Mouse (Mus musculus) myocyte (in vitro differentiated cells): ENCODE data around the gene Ppp1cc. TPM values are rescaled to one million over a fixed set of nuclear protein-coding genes. Genes with fewer than 3 reads are reported as not detected.

Experiments
- H3K27me3 ChIP-seq: one replicate; pipeline ENCODE4 v1.6.1; 2011; ENCODE audit not compliant: control insufficient read depth, insufficient read depth, insufficient read length
- H3K36me3 ChIP-seq: one replicate; pipeline ENCODE4 v1.6.1; 2011; ENCODE audit not compliant: control insufficient read depth, insufficient read depth
- H3K4me2 ChIP-seq: one replicate; pipeline ENCODE4 v1.6.1; 2011; ENCODE audit warnings: low read depth, control low read depth
- H3K4me3 ChIP-seq: one replicate; pipeline ENCODE4 v1.5.1; 2011; ENCODE audit warnings: mild to moderate bottlenecking, control low read depth, moderate library complexity
- H3K79me2 ChIP-seq: one replicate; pipeline ENCODE4 v1.6.1; 2011; ENCODE audit not compliant: control insufficient read depth, insufficient read depth
- H3ac ChIP-seq: one replicate; pipeline ENCODE4 v1.6.1; 2011; ENCODE audit not compliant: control insufficient read depth, insufficient read length
- CEBPB ChIP-seq: IDR thresholded peaks from 2 replicates; pipeline ENCODE4 v1.6.1; 2011; ENCODE audit warnings: mild to moderate bottlenecking, moderate library complexity; ENCODE audit not compliant: poor library complexity, insufficient read depth, severe bottlenecking
- E2F4 ChIP-seq: IDR thresholded peaks from one replicate; pipeline ENCODE4 v1.6.1; 2011; ENCODE audit warnings: mild to moderate bottlenecking, control low read depth, moderate library complexity; ENCODE audit not compliant: insufficient read depth
- MAX ChIP-seq: IDR thresholded peaks from one replicate; pipeline ENCODE4 v1.6.1; 2011; ENCODE audit warnings: low read depth, mild to moderate bottlenecking, control low read depth
- MYOD1 ChIP-seq, 3 experiments: IDR thresholded peaks; one replicate each; pipeline ENCODE4 v1.6.1; 2011; ENCODE audit warnings: control low read depth in 2 of 3, low read depth in 2 of 3, mild to moderate bottlenecking in 2 of 3, moderate library complexity in 1 of 3; ENCODE audit not compliant: insufficient read length in 2 of 3, control insufficient read depth in 1 of 3
- MYOG ChIP-seq, 3 experiments: IDR thresholded peaks; one replicate each; pipeline ENCODE4 v1.6.1; 2011; ENCODE audit warnings: control low read depth in 2 of 3, low read depth in 2 of 3, mild to moderate bottlenecking in 2 of 3; ENCODE audit not compliant: insufficient read length in 2 of 3, control insufficient read depth in 1 of 3, insufficient read depth in 1 of 3
- POLR2A ChIP-seq: IDR thresholded peaks from one replicate; pipeline ENCODE4 v1.6.1; 2011; ENCODE audit warnings: low read depth, mild to moderate bottlenecking, control low read depth, moderate library complexity; ENCODE audit not compliant: insufficient read length
- POLR2AphosphoS2 ChIP-seq: IDR thresholded peaks from one replicate; pipeline ENCODE4 v1.6.1; 2011; ENCODE audit warnings: low read depth, control low read depth; ENCODE audit not compliant: insufficient read length
- REST ChIP-seq: IDR thresholded peaks from one replicate; pipeline ENCODE4 v1.6.1; 2011; ENCODE audit warnings: mild to moderate bottlenecking, control low read depth, moderate library complexity; ENCODE audit not compliant: insufficient read depth, insufficient read length
- SRF ChIP-seq: IDR thresholded peaks from one replicate; pipeline ENCODE4 v1.6.1; 2011; ENCODE audit warnings: low read depth; ENCODE audit not compliant: control insufficient read depth, insufficient read length
- TCF12 ChIP-seq: IDR thresholded peaks from one replicate; pipeline ENCODE4 v1.6.1; 2011; ENCODE audit warnings: mild to moderate bottlenecking, control low read depth; ENCODE audit not compliant: poor library complexity, insufficient read depth, severe bottlenecking
- TCF3 ChIP-seq: IDR thresholded peaks from one replicate; pipeline ENCODE4 v1.6.1; 2011; ENCODE audit warnings: low read depth, control low read depth; ENCODE audit not compliant: insufficient read length
- USF1 ChIP-seq: IDR thresholded peaks from one replicate; pipeline ENCODE4 v1.6.1; 2011; ENCODE audit warnings: low read depth, mild to moderate bottlenecking, control low read depth, moderate library complexity
- polyA plus RNA-seq: library from polyadenylated mRNA; unstranded; fragments of >200 nt; fragmentation: generic; extraction: Trizol; gene quantifications from one replicate; pipeline ENCODE4 v1.2.1, GENCODE M21; 2012; ENCODE audit warnings: missing spikeins

The Ppp1cc gene
- polyA plus RNA-seq, 1 experiment = 136 TPM

DNA sequence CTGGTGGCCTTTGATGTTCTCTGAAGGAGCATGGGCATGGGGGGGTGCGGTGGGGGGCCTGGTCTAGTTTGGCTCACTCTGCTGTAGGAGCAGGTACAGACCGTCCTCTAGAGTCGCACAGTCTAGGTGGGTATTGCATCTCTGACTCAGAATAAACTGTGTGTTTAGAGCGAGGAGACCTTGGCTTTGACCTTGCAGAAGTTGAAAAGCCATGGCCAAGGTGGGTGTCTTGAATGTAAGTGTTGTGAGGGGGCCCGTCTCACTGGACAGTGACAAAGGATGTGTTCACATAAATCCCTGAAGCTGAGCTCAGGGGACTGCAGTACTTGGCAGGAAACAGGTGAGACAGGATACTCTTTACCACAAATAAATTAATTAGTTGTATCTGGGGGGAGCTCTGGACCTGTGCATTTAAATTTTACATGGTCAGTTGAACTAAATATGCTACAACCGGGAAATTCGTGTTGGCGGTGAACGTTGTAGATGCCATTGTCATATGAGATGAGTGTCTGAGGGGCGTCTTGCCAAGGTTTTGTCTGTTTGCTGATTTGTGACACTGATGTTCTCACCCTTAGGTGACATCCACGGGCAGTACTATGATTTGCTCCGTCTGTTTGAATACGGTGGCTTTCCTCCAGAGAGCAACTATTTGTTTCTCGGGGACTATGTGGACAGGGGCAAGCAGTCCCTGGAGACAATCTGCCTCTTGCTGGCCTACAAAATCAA is 10.4 kb downstream of the Ppp1cc start:
- no peak for TF ChIP-seq SRF
- TF ChIP-seq POLR2AphosphoS2 = no peak
- TF ChIP-seq MYOD1 (IDR thresholded peaks at IDR 0.05; ENCODE audit: control insufficient read depth in 1 of 3, insufficient read length in 2 of 3, low read depth in 2 of 3) = no peak
- no peak for TF ChIP-seq MYOG (IDR thresholded peaks at IDR 0.05; ENCODE audit: control insufficient read depth in 1 of 3, insufficient read depth in 1 of 3, insufficient read length in 2 of 3, low read depth in 2 of 3)
- no peak for TF ChIP-seq TCF3
- TF ChIP-seq E2F4 = no peak
- TF ChIP-seq TCF12 = no peak
- TF ChIP-seq MAX = no peak
- no peak for TF ChIP-seq CEBPB
- no peak for TF ChIP-seq REST
- TF ChIP-seq USF1 = no peak
- Histone ChIP-seq H3K79me2 (peaks cover 62% of the 10 kb centered on the region), H3K4me3 (no peak overlapping the region), H3K36me3 (peaks cover 41% of the 10 kb centered on the region), H3ac (no peak overlapping the region), H3K4me2 (no peak overlapping the region), H3K27me3 (no peaks in the 10 kb centered on the region)

DNA sequence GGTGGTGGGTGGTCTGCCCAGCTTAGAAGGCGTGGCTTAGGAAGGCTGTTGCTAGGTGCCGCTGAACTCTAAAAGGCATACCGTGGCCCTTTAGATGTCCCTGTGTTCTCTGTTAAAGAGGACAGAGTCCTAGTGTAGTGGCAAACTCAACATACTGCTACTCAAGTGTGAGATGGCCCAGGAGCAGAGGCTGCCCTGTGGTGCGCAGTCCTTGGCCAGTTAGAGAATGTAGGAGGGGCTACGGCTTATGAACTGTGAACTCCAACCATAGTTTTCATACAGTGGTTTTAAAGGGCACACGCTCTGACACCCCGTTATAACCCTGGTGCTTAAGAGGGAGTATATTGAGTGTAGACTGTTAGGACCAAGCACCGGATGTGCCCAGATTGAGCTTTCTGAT is 13.0 kb downstream of the Ppp1cc start:
- peaks cover 37% of the 10 kb centered on the region for H3K79me2 ChIP-seq
- no peak overlapping the region for H3ac ChIP-seq
- H3K4me2 ChIP-seq = no peak overlapping the region
- H3K4me3 ChIP-seq = no peak overlapping the region
- peaks cover 35% of the 10 kb centered on the region for H3K36me3 ChIP-seq
- TF ChIP-seq TCF12 (no peak), MYOD1 (IDR thresholded peaks at IDR 0.05; ENCODE audit: control insufficient read depth in 1 of 3, insufficient read length in 2 of 3, low read depth in 2 of 3) (no peak), TCF3 (no peak), MYOG (IDR thresholded peaks at IDR 0.05; ENCODE audit: control insufficient read depth in 1 of 3, insufficient read depth in 1 of 3, insufficient read length in 2 of 3, low read depth in 2 of 3) (no peak), POLR2AphosphoS2 (no peak), CEBPB (no peak), USF1 (no peak)
- H3K27me3 ChIP-seq = no peaks in the 10 kb centered on the region

DNA sequence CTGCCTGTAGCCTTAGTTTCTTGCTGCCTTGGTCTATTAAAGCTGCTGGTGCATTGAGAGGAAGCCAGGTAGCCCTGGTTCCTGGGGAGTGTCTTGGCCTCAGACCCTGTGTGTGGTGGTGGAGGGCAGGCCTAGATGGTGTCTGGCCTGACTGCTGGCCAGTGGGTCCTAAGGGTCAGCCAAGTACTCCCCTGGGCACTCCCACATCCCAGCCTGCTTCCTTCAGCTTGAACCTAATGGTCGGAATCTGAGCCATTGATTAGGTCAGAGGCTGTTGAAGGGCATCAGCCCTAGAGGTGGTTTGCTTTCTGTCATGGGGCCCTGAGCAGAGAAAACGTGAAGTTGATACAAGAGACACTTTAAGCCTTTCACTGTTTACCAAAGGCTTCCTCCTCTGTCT is 17.3 kb downstream of the Ppp1cc start:
- H3K4me3 ChIP-seq = no peak overlapping the region
- no peak overlapping the region for H3ac ChIP-seq
- TF ChIP-seq E2F4 (no peak), MYOD1 (IDR thresholded peaks at IDR 0.05; ENCODE audit: control insufficient read depth in 1 of 3, insufficient read length in 2 of 3, low read depth in 2 of 3) (no peak), MAX (no peak), SRF (no peak), TCF3 (no peak), REST (no peak), TCF12 (no peak), USF1 (no peak), MYOG (IDR thresholded peaks at IDR 0.05; ENCODE audit: control insufficient read depth in 1 of 3, insufficient read depth in 1 of 3, insufficient read length in 2 of 3, low read depth in 2 of 3) (no peak), POLR2AphosphoS2 (no peak), POLR2A (no peak), CEBPB (no peak)
- no peaks in the 10 kb centered on the region for H3K27me3 ChIP-seq
- peaks cover 5% of the 10 kb centered on the region for H3K79me2 ChIP-seq
- H3K36me3 ChIP-seq = peaks cover 27% of the 10 kb centered on the region
- no peak overlapping the region for H3K4me2 ChIP-seq

DNA sequence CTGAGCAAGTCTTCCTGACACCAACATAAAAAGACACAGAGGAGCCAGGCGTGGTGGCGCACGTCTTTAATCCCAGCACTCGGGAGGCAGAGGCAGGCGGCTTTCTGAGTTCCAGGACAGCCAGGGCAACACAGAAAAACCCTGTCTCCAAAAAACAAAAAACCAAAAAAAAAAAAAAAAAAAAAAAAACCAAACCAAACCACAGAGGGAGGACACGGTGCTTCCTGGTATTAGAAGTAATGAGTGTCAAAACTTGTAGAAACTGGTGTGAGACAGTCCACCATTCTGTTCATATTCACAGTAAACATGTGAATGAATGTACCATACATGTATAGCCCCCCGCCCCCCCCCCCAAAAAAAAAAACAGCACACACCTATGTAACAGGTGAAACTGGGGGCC is 17.9 kb downstream of the Ppp1cc start:
- H3K4me3 ChIP-seq = no peak overlapping the region
- H3K4me2 ChIP-seq = no peak overlapping the region
- H3K79me2 ChIP-seq = peaks cover 1% of the 10 kb centered on the region
- peaks cover 23% of the 10 kb centered on the region for H3K36me3 ChIP-seq
- H3ac ChIP-seq = no peak overlapping the region
- TF ChIP-seq MAX = no peak
- TF ChIP-seq USF1 = no peak
- TF ChIP-seq CEBPB = no peak
- no peak for TF ChIP-seq MYOD1 (IDR thresholded peaks at IDR 0.05; ENCODE audit: control insufficient read depth in 1 of 3, insufficient read length in 2 of 3, low read depth in 2 of 3)
- TF ChIP-seq MYOG (IDR thresholded peaks at IDR 0.05; ENCODE audit: control insufficient read depth in 1 of 3, insufficient read depth in 1 of 3, insufficient read length in 2 of 3, low read depth in 2 of 3) = no peak
- TF ChIP-seq E2F4 = no peak
- TF ChIP-seq TCF12 = no peak
- TF ChIP-seq POLR2A = no peak
- no peak for TF ChIP-seq TCF3
- H3K27me3 ChIP-seq = no peaks in the 10 kb centered on the region

DNA sequence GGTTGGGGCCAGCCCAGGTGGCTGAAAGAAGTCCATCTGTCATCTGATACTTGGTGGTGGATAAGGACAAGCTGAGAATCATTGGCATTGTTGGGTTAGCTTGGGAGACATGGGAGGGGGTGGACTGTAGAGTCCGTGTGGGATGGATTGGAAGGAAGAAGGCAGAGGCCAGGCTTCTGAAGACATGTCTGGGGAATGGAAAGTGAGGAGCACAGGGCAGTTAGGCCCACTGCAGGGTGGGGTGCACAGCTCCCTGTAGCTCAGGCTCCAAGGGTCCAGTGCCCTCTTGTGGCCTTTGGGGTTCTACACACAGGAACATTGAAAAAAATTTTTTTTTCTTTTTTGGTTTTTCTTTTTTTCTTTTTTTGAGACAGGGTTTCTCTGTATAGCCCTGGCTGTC is 18.3 kb downstream of the Ppp1cc start:
- H3K36me3 ChIP-seq = peaks cover 20% of the 10 kb centered on the region
- no peak for TF ChIP-seq TCF12
- no peak for TF ChIP-seq POLR2A
- TF ChIP-seq REST = no peak
- no peak for TF ChIP-seq SRF
- peak; percentile 74 for TF ChIP-seq POLR2AphosphoS2
- no peak for TF ChIP-seq MYOD1 (IDR thresholded peaks at IDR 0.05; ENCODE audit: control insufficient read depth in 1 of 3, insufficient read length in 2 of 3, low read depth in 2 of 3)
- no peak for TF ChIP-seq MAX
- TF ChIP-seq E2F4 = no peak
- H3K4me2 ChIP-seq = no peak overlapping the region
- H3ac ChIP-seq = no peak overlapping the region
- H3K4me3 ChIP-seq = no peak overlapping the region
- H3K27me3 ChIP-seq = no peaks in the 10 kb centered on the region
- no peaks in the 10 kb centered on the region for H3K79me2 ChIP-seq
